Mouse (Mus musculus): ENCODE data around the gene Pgpep1l. TPM values are rescaled to one million over a fixed set of nuclear protein-coding genes. Genes with fewer than 3 reads are reported as not detected.
A peak's percentile ranks its signal among the peaks of the same experiment; 100 is the strongest.

Gene Pgpep1l
- polyA plus RNA-seq, 1 experiment from 2014 or later, result not detected

- Histone ChIP-seq H3K9me3 (ENCODE audit: low read length) (no peaks in the 10 kb centered on the region; the same call in 1 of the 2 replicates), H3K4me3 (ENCODE audit: low read length) (no peak overlapping the region), H3K27ac (ENCODE audit: low read length) (no peak overlapping the region), H3K27me3 (ENCODE audit: insufficient read depth, low read length) (no peaks in the 10 kb centered on the region), H3K36me3 (ENCODE audit: insufficient read depth, low read length) (no peaks in the 10 kb centered on the region), H3K4me2 (replicated peaks; ENCODE audit: low read depth, low read length) (no peak overlapping the region), H3K9ac (replicated peaks; ENCODE audit: low read length) (no peak overlapping the region), H3K4me1 (ENCODE audit: insufficient read depth, low read length) (no peaks in the 10 kb centered on the region)
- no peak for ATAC-seq (ENCODE audit: low FRiP score, low TSS enrichment)
- WGBS, result 18% methylated on average over 1 of the region's 1 CpGs
These were observed 13.6 kb downstream of the Pgpep1l start for GRCm38 (mm10) chr7:68250411-68250810.

- H3K4me2 ChIP-seq (replicated peaks; ENCODE audit: low read depth, low read length), result no peak overlapping the region
- no peak for ATAC-seq (ENCODE audit: low FRiP score, low TSS enrichment)
- no peaks in the 10 kb centered on the region for H3K36me3 ChIP-seq (ENCODE audit: insufficient read depth, low read length)
- H3K9ac ChIP-seq (replicated peaks; ENCODE audit: low read length), result no peak overlapping the region
- H3K4me1 ChIP-seq (ENCODE audit: insufficient read depth, low read length), result no peaks in the 10 kb centered on the region
- H3K9me3 ChIP-seq (ENCODE audit: low read length), result no peaks in the 10 kb centered on the region; the same call in 1 of the 2 replicates
- no peaks in the 10 kb centered on the region for H3K27me3 ChIP-seq (ENCODE audit: insufficient read depth, low read length)
- WGBS, result 61% methylated on average over 8 of the region's 8 CpGs
- no peak overlapping the region for H3K4me3 ChIP-seq (ENCODE audit: low read length)
- no peak overlapping the region for H3K27ac ChIP-seq (ENCODE audit: low read length)
These were observed 17.8 kb downstream of the Pgpep1l start for GRCm38 (mm10) chr7:68246249-68246648.

- Histone ChIP-seq H3K4me1 (ENCODE audit: insufficient read depth, low read length) (no peaks in the 10 kb centered on the region), H3K9ac (replicated peaks; ENCODE audit: low read length) (no peak overlapping the region), H3K9me3 (ENCODE audit: low read length) (no peaks in the 10 kb centered on the region; the same call in 1 of the 2 replicates), H3K27ac (ENCODE audit: low read length) (no peak overlapping the region), H3K4me2 (replicated peaks; ENCODE audit: low read depth, low read length) (no peak overlapping the region), H3K27me3 (ENCODE audit: insufficient read depth, low read length) (no peaks in the 10 kb centered on the region), H3K36me3 (ENCODE audit: insufficient read depth, low read length) (no peaks in the 10 kb centered on the region), H3K4me3 (ENCODE audit: low read length) (no peak overlapping the region)
- 42% methylated on average over 4 of the region's 4 CpGs for WGBS
- no peak for ATAC-seq (ENCODE audit: low FRiP score, low TSS enrichment)
These were observed 18.4 kb downstream of the Pgpep1l start for GRCm38 (mm10) chr7:68245681-68246080.

GRCm38 (mm10) chr7:68241205-68241604 is 22.8 kb downstream of the Pgpep1l start:
- Histone ChIP-seq H3K9ac (replicated peaks; ENCODE audit: low read length) (no peak overlapping the region), H3K27me3 (ENCODE audit: insufficient read depth, low read length) (no peaks in the 10 kb centered on the region), H3K4me3 (ENCODE audit: low read length) (no peak overlapping the region), H3K4me1 (ENCODE audit: insufficient read depth, low read length) (peaks cover 10% of the 10 kb centered on the region; the same call in 1 of the 2 replicates), H3K4me2 (replicated peaks; ENCODE audit: low read depth, low read length) (no peak overlapping the region), H3K36me3 (ENCODE audit: insufficient read depth, low read length) (no peaks in the 10 kb centered on the region), H3K27ac (ENCODE audit: low read length) (no peak overlapping the region), H3K9me3 (ENCODE audit: low read length) (no peaks in the 10 kb centered on the region)
- whole genome bisulfite sequencing, result 77% methylated on average over 9 of the region's 9 CpGs
- no peak; the same call in 1 of the 2 replicates for ATAC-seq (ENCODE audit: low FRiP score, low TSS enrichment)

- Histone ChIP-seq H3K9ac (replicated peaks; ENCODE audit: low read length) (no peak overlapping the region), H3K27me3 (ENCODE audit: insufficient read depth, low read length) (no peaks in the 10 kb centered on the region), H3K36me3 (ENCODE audit: insufficient read depth, low read length) (no peaks in the 10 kb centered on the region), H3K4me1 (ENCODE audit: insufficient read depth, low read length) (peaks cover 11% of the 10 kb centered on the region; the same call in 1 of the 2 replicates), H3K4me3 (ENCODE audit: low read length) (no peak overlapping the region), H3K27ac (ENCODE audit: low read length) (no peak overlapping the region), H3K9me3 (ENCODE audit: low read length) (no peaks in the 10 kb centered on the region), H3K4me2 (replicated peaks; ENCODE audit: low read depth, low read length) (no peak overlapping the region)
- WGBS, result 47% methylated on average over 11 of the region's 11 CpGs
- peak; percentile 39; the same call in 1 of the 2 replicates for ATAC-seq (ENCODE audit: low FRiP score, low TSS enrichment)
These were observed 24.7 kb downstream of the Pgpep1l start for GRCm38 (mm10) chr7:68239220-68239827.

GRCm38 (mm10) chr7:68236817-68237216 is 27.2 kb downstream of the Pgpep1l start:
- H3K4me1 ChIP-seq (ENCODE audit: insufficient read depth, low read length), result peaks cover 19% of the 10 kb centered on the region
- H3K9me3 ChIP-seq (ENCODE audit: low read length), result no peaks in the 10 kb centered on the region
- H3K36me3 ChIP-seq (ENCODE audit: insufficient read depth, low read length), result 0 out of 2 replicates have a peak, but pooled peaks cover under 1% of the 10 kb centered on the region
- H3K9ac ChIP-seq (replicated peaks; ENCODE audit: low read length), result no peak overlapping the region
- 83% methylated on average over 8 of the region's 8 CpGs for WGBS
- H3K27me3 ChIP-seq (ENCODE audit: insufficient read depth, low read length), result no peaks in the 10 kb centered on the region
- no peak overlapping the region for H3K27ac ChIP-seq (ENCODE audit: low read length)
- no peak for ATAC-seq (ENCODE audit: low FRiP score, low TSS enrichment)
- no peak overlapping the region for H3K4me3 ChIP-seq (ENCODE audit: low read length)
- no peak overlapping the region for H3K4me2 ChIP-seq (replicated peaks; ENCODE audit: low read depth, low read length)

- WGBS, result 26% methylated on average over 13 of the region's 13 CpGs
These were observed 30.3 kb downstream of the Pgpep1l start for GRCm38 (mm10) chr7:68233619-68234223.

GRCm38 (mm10) chr7:68232521-68232920 is 31.5 kb downstream of the Pgpep1l start:
- no peak for ATAC-seq (ENCODE audit: low FRiP score, low TSS enrichment)

More at GRCm38 (mm10) chr7:68233619-68234223, 30.3 kb downstream of the Pgpep1l start:
- Histone ChIP-seq H3K9me3 (ENCODE audit: low read length) (no peaks in the 10 kb centered on the region), H3K27ac (ENCODE audit: low read length) (peak overlapping the region; percentile 66; the same call in 1 of the 2 replicates), H3K4me1 (ENCODE audit: insufficient read depth, low read length) (peaks cover 12% of the 10 kb centered on the region), H3K9ac (replicated peaks; ENCODE audit: low read length) (no peak overlapping the region), H3K4me2 (replicated peaks; ENCODE audit: low read depth, low read length) (no peak overlapping the region), H3K27me3 (ENCODE audit: insufficient read depth, low read length) (no peaks in the 10 kb centered on the region), H3K36me3 (ENCODE audit: insufficient read depth, low read length) (peaks cover 27% of the 10 kb centered on the region), H3K4me3 (ENCODE audit: low read length) (no peak overlapping the region)
- ATAC-seq (ENCODE audit: low FRiP score, low TSS enrichment), result peak; percentile 70

GRCm38 (mm10) chr7:68230831-68231230 is 33.2 kb downstream of the Pgpep1l start:
- Histone ChIP-seq H3K9ac (replicated peaks; ENCODE audit: low read length) (no peak overlapping the region), H3K4me1 (ENCODE audit: insufficient read depth, low read length) (peaks cover 17% of the 10 kb centered on the region), H3K27ac (ENCODE audit: low read length) (no peak overlapping the region), H3K4me3 (ENCODE audit: low read length) (no peak overlapping the region), H3K27me3 (ENCODE audit: insufficient read depth, low read length) (no peaks in the 10 kb centered on the region), H3K9me3 (ENCODE audit: low read length) (no peaks in the 10 kb centered on the region), H3K4me2 (replicated peaks; ENCODE audit: low read depth, low read length) (no peak overlapping the region), H3K36me3 (ENCODE audit: insufficient read depth, low read length) (peaks cover 44% of the 10 kb centered on the region)
- 91% methylated on average over 9 of the region's 9 CpGs for WGBS
- ATAC-seq (ENCODE audit: low FRiP score, low TSS enrichment), result no peak

More at GRCm38 (mm10) chr7:68232521-68232920, 31.5 kb downstream of the Pgpep1l start:
- H3K9me3 ChIP-seq (ENCODE audit: low read length), result no peaks in the 10 kb centered on the region
- H3K4me2 ChIP-seq (replicated peaks; ENCODE audit: low read depth, low read length), result no peak overlapping the region
- H3K27ac ChIP-seq (ENCODE audit: low read length), result no peak overlapping the region
- peaks cover 20% of the 10 kb centered on the region for H3K4me1 ChIP-seq (ENCODE audit: insufficient read depth, low read length)
- H3K4me3 ChIP-seq (ENCODE audit: low read length), result no peak overlapping the region
- WGBS, result 92% methylated on average over 5 of the region's 5 CpGs
- peaks cover 31% of the 10 kb centered on the region for H3K36me3 ChIP-seq (ENCODE audit: insufficient read depth, low read length)
- H3K27me3 ChIP-seq (ENCODE audit: insufficient read depth, low read length), result no peaks in the 10 kb centered on the region
- no peak overlapping the region for H3K9ac ChIP-seq (replicated peaks; ENCODE audit: low read length)

GRCm38 (mm10) chr7:68228491-68228890 is 35.5 kb downstream of the Pgpep1l start:
- H3K27me3 ChIP-seq (ENCODE audit: insufficient read depth, low read length), result no peaks in the 10 kb centered on the region
- no peak overlapping the region for H3K4me2 ChIP-seq (replicated peaks; ENCODE audit: low read depth, low read length)
- H3K9ac ChIP-seq (replicated peaks; ENCODE audit: low read length), result no peak overlapping the region
- no peak for ATAC-seq (ENCODE audit: low FRiP score, low TSS enrichment)
- H3K36me3 ChIP-seq (ENCODE audit: insufficient read depth, low read length), result peaks cover 57% of the 10 kb centered on the region
- no peak overlapping the region for H3K27ac ChIP-seq (ENCODE audit: low read length)
- no peak overlapping the region for H3K4me3 ChIP-seq (ENCODE audit: low read length)
- peaks cover 16% of the 10 kb centered on the region for H3K4me1 ChIP-seq (ENCODE audit: insufficient read depth, low read length)
- WGBS, result 44% methylated on average over 6 of the region's 6 CpGs
- H3K9me3 ChIP-seq (ENCODE audit: low read length), result no peaks in the 10 kb centered on the region
